Mouse (Mus musculus) kidney, postnatal 0 days (tissue): Measurements from ENCODE around the gene Gm49373. TPM values are rescaled to one million over a fixed set of nuclear protein-coding genes. Genes with fewer than 3 reads are reported as not detected.

Source experiments
- ATAC-seq: fragments of 200-750 bp; cut with Nextera tagmentation; replicated peaks from 2 replicates; pipeline ENCODE4 v1.8.0; 2017; ENCODE audit warnings: low read depth, moderate number of reproducible peaks, moderate TSS enrichment, moderate library complexity; ENCODE audit not compliant: low FRiP score
- DNase-seq: peaks from one replicate; pipeline ENCODE4 v3.0.0-alpha.2; 2016; ENCODE audit warnings: low spot score
- H3K27ac ChIP-seq: fragments of 300-500 bp; sonication (generic); 2 replicates; pipeline ENCODE4 v1.5.1; 2014; ENCODE audit warnings: mild to moderate bottlenecking
- H3K27me3 ChIP-seq: fragments of 300-500 bp; sonication (generic); 2 replicates; pipeline ENCODE4 v1.6.1; 2014; ENCODE audit warnings: low read length, mixed read lengths; ENCODE audit not compliant: insufficient read depth
- H3K36me3 ChIP-seq: fragments of 300-500 bp; sonication (generic); 2 replicates; pipeline ENCODE4 v1.6.1; 2014; ENCODE audit warnings: low read length, mixed read lengths; ENCODE audit not compliant: insufficient read depth
- H3K4me1 ChIP-seq: fragments of 300-500 bp; sonication (generic); replicated peaks from 2 replicates; pipeline ENCODE4 v1.6.1; 2014; ENCODE audit warnings: antibody characterized with exemption, low read length, mixed read lengths; ENCODE audit not compliant: insufficient read depth
- H3K4me2 ChIP-seq: fragments of 300-500 bp; sonication (generic); 2 replicates; pipeline ENCODE4 v1.6.1; 2014; ENCODE audit warnings: mild to moderate bottlenecking, low read length, moderate library complexity, mixed read lengths
- H3K4me3 ChIP-seq: fragments of 300-500 bp; sonication (generic); replicated peaks from 2 replicates; pipeline ENCODE4 v1.5.1; 2014; ENCODE audit warnings: low read depth, low read length
- H3K9ac ChIP-seq: fragments of 300-500 bp; sonication (generic); 2 replicates; pipeline ENCODE4 v1.6.1; 2014; ENCODE audit warnings: low read depth, low read length
- H3K9me3 ChIP-seq: fragments of 300-500 bp; sonication (generic); replicated peaks from 2 replicates; pipeline ENCODE4 v1.6.1; 2016; ENCODE audit warnings: low read length, inconsistent platforms, mixed read lengths
- CTCF ChIP-seq: IDR thresholded peaks from 2 replicates; pipeline ENCODE4 v1.5.1; 2016; ENCODE audit warnings: antibody characterized with exemption, low read depth, mild to moderate bottlenecking, moderate library complexity
- WGBS: fragments of 180-500 bp; shearing (Covaris S2); extraction: QIAGEN DNeasy Blood & Tissue Kit; methylation state at CpG from one replicate; pipeline ENCODE4 v1.1.7; 2014; 5-methylcytosine and 5-hydroxymethylcytosine counted together
- polyA plus RNA-seq: library from polyadenylated mRNA; unstranded; fragments of >200 nt; fragmentation: Nextera tagmentation; extraction: Ambion mirVana; gene quantifications from 2 replicates; pipeline ENCODE4 v1.2.1, GENCODE M21; 2015

The Gm49373 gene
- polyA plus RNA-seq, 1 experiment from 2014 or later: 0.38 TPM

- no peak for TF ChIP-seq CTCF
- Histone ChIP-seq H3K4me3 (no peak overlapping the region), H3K9me3 (no peaks in the 10 kb centered on the region), H3K4me1 (no peaks in the 10 kb centered on the region), H3K9ac (no peak overlapping the region), H3K27me3 (no peaks in the 10 kb centered on the region), H3K4me2 (no peak overlapping the region), H3K27ac (no peak overlapping the region), H3K36me3 (peaks cover 86% of the 10 kb centered on the region)
- DNase-seq (no peak), ATAC-seq (no peak)
- WGBS: 95% methylated on average over 9 of the region's 9 CpGs
Measured at GRCm38 (mm10) chr9:21081127-21081526, 8.2 kb upstream of the Gm49373 start.

- no peak overlapping the region for H3K4me2 ChIP-seq
- H3K36me3 ChIP-seq: peaks cover 46% of the 10 kb centered on the region
- H3K27ac ChIP-seq: no peak overlapping the region
- ATAC-seq: no peak
- no peak overlapping the region for H3K4me3 ChIP-seq
- WGBS: 100% methylated on average over 3 of the region's 3 CpGs
- DNase-seq: no peak
- 0 out of 2 replicates have a peak, but pooled peaks cover 9% of the 10 kb centered on the region for H3K4me1 ChIP-seq
- TF ChIP-seq CTCF: no peak
- H3K27me3 ChIP-seq: no peaks in the 10 kb centered on the region
- H3K9ac ChIP-seq: no peak overlapping the region
- H3K9me3 ChIP-seq: no peaks in the 10 kb centered on the region
Measured at GRCm38 (mm10) chr9:21075625-21076024, 2.7 kb upstream of the Gm49373 start.

DNA sequence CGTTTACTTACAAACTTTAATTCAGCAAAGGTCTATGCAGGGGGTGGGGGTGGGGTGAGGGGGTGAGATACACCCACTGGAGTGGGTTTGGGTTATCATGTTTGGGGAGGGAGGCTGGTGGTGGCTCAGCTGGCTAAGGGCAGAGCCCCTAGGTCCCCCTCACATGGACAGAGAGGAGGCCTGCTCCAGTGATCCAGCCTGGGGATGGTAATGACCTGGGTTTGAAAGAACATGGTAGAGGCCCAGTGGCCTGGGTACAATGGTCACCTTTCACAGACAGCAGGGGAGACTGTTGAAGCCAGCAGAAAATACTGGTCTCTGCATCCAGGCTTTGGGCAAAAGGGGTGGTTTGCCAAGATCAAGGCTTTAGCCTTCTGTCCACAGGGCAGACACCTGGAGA is 1.3 kb upstream of the Gm49373 start:
- Histone ChIP-seq H3K4me1 (0 out of 2 replicates have a peak, but pooled peaks cover 9% of the 10 kb centered on the region), H3K27me3 (no peaks in the 10 kb centered on the region), H3K4me3 (no peak overlapping the region), H3K36me3 (peaks cover 39% of the 10 kb centered on the region), H3K9ac (0 out of 2 replicates have a peak overlapping the region, but pooled peaks have one; percentile 8), H3K9me3 (no peaks in the 10 kb centered on the region), H3K4me2 (no peak overlapping the region), H3K27ac (peak overlapping the region; percentile 75)
- DNase-seq: no peak
- 75% methylated on average over 1 of the region's 1 CpGs for WGBS
- no peak for ATAC-seq
- TF ChIP-seq CTCF: no peak

DNA sequence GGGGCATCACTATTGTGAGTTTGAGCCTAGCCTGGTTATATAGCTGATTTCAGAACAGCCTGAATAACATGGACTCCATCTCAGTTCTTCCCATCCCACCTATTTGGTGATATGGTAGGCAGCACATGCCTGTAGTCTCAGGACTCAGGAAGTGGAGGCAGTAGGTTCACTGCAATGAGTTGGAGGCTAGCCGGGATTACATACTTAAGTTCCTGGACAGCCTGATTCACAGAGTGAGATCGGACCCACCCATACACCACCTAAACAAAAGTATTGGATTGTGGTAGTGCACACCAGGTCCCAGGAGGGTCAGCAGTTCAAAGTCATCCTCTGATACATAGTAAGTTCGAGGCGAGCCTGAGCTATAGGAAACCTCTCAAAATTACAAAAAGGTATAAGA is 255 bp downstream of the Gm49373 start:
- TF ChIP-seq CTCF: no peak
- H3K4me1 ChIP-seq: 0 out of 2 replicates have a peak, but pooled peaks cover 9% of the 10 kb centered on the region
- H3K9me3 ChIP-seq: no peaks in the 10 kb centered on the region
- peak overlapping the region; percentile 95 for H3K4me2 ChIP-seq
- no peak for DNase-seq
- ATAC-seq: no peak; the same call in 1 of the 2 replicates
- peak overlapping the region; percentile 83 for H3K4me3 ChIP-seq
- peaks cover 31% of the 10 kb centered on the region for H3K36me3 ChIP-seq
- peak overlapping the region; percentile 88 for H3K9ac ChIP-seq
- 0 out of 2 replicates have a peak overlapping the region, but pooled peaks have one; percentile 75 for H3K27ac ChIP-seq
- 8% methylated on average over 4 of the region's 4 CpGs for WGBS
- H3K27me3 ChIP-seq: no peaks in the 10 kb centered on the region

DNA sequence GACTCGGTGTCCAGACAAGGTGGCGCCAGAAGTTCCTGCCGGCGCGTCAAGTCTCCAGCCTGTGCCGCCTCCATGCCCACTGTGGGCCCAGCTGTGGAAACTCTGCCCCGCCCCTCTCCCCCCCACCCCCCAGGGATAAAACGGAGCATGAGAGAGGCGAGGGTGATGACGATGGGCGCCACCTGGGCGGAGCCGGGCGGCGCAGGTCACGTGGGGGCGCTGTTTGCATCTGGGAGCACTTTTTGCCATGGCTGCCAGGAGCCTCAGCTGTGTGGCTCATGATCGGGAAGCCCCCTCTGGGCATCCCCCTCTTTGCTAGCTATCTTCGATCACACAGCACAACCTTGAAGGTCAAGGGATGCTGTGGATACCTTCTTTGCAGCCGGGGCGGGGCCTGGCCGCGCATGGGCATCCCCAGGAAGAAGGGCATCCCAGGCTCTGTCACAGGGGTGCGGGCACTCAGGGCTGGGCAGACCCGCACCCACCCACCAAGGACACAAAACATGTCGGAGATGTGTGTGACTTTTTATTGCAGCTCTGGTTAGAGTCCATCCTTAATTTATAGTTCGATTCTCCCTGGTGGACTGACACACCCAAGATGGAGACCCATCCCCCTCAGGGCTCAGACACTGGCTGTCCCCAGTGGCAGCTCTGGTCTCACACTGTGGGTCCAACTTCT is 5.8 kb downstream of the Gm49373 start, which contains the start of gene Zglp1:
Zglp1 (minus strand) TSS at position 88 of the 679 bp plus-strand sequence.
- DNase-seq (no peak), ATAC-seq (no peak)
- Histone ChIP-seq H3K27ac (no peak within 1 kb of the TSS), H3K27me3 (no peaks in the 10 kb centered on the region), H3K36me3 (peaks cover 18% of the 10 kb centered on the region; the same call in 1 of the 2 replicates), H3K4me3 (no peak within 1 kb of the TSS), H3K4me1 (0 out of 2 replicates have a peak, but pooled peaks cover 1% of the 10 kb centered on the region), H3K4me2 (no peak within 1 kb of the TSS), H3K9me3 (no peaks in the 10 kb centered on the region), H3K9ac (no peak within 1 kb of the TSS)
- WGBS: 87% methylated on average over 27 of the region's 27 CpGs
- TF ChIP-seq CTCF: no peak

DNA sequence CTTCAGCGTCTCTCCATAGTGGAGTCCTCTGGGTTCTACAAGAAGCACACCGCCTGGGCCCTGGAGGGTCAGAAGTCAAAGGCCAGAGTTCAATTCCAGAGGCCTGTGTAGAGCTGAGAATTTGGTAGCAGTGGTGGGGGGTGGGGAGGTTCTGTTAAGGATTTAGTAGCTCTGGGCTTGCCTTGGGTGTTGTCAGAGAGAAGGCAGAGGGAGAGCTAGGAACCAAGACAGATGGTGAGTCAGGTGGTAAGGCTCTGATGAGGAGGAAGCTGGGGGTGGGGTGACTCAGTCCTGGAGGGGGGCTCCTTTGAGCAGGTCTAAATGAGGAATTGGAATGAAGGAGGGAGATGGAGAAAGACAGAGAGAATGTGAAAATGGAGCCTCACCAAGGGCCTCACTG is 10.0 kb downstream of the Gm49373 start:
- WGBS: 92% methylated on average over 2 of the region's 2 CpGs
- H3K27me3 ChIP-seq: no peaks in the 10 kb centered on the region
- no peak for ATAC-seq
- no peak for DNase-seq
- H3K4me3 ChIP-seq: no peak overlapping the region
- no peaks in the 10 kb centered on the region for H3K9me3 ChIP-seq
- no peak overlapping the region for H3K27ac ChIP-seq
- 0 out of 2 replicates have a peak, but pooled peaks cover 10% of the 10 kb centered on the region for H3K36me3 ChIP-seq
- no peaks in the 10 kb centered on the region for H3K4me1 ChIP-seq
- TF ChIP-seq CTCF: no peak
- no peak overlapping the region for H3K4me2 ChIP-seq
- H3K9ac ChIP-seq: no peak overlapping the region
